Mouse (Mus musculus) ES-Bruce4 (cell line): ENCODE measurements around the gene Ice2.

Source experiments
- CTCF ChIP-seq: IDR thresholded peaks from one replicate; pipeline ENCODE4 v1.8.1; 2011; ENCODE audit warnings: low read depth, low read length
- EP300 ChIP-seq: IDR thresholded peaks from 2 replicates; pipeline ENCODE4 v1.6.1; 2011; ENCODE audit warnings: low read depth, low read length; ENCODE audit not compliant: insufficient read depth
- POLR2A ChIP-seq: IDR thresholded peaks from one replicate; pipeline ENCODE4 v1.8.1; 2011; ENCODE audit warnings: low read length; ENCODE audit not compliant: insufficient read depth

- TF ChIP-seq POLR2A: no peak
- no peak for TF ChIP-seq EP300
- TF ChIP-seq CTCF: no peak
These were observed 43.5 kb upstream of the Ice2 start for GRCm38 (mm10) chr9:69354228-69354627.
